Mouse (Mus musculus) lung, adult 2 months (tissue): Measurements from ENCODE around the gene Otof.

Experiments
- CTCF ChIP-seq: fragments of 200-500 bp; IDR thresholded peaks from 2 replicates; pipeline ENCODE4 v1.5.1; 2011; ENCODE audit warnings: mild to moderate bottlenecking, low read length, control low read depth; ENCODE audit not compliant: insufficient read depth
- POLR2A ChIP-seq: fragments of 200-500 bp; IDR thresholded peaks from 2 replicates; pipeline ENCODE4 v1.6.1; 2011; ENCODE audit warnings: low read depth, mild to moderate bottlenecking, control low read depth, low read length, borderline replicate concordance; ENCODE audit errors: extremely low read depth

GRCm38 (mm10) chr5:30496821-30497220 lies 35.1 kb upstream of the Otof start:
- TF ChIP-seq CTCF (no peak), POLR2A (no peak)
